Mouse (Mus musculus) lung, postnatal 36 days (tissue): ENCODE measurements around the gene Dip2a.
A peak's percentile ranks its signal among the peaks of the same experiment; 100 is the strongest.

Experiments
- DNase-seq: peaks from one replicate; pipeline ENCODE4 v3.0.0; 2022; ENCODE audit warnings: mixed read lengths

Gene Dip2a

DNA sequence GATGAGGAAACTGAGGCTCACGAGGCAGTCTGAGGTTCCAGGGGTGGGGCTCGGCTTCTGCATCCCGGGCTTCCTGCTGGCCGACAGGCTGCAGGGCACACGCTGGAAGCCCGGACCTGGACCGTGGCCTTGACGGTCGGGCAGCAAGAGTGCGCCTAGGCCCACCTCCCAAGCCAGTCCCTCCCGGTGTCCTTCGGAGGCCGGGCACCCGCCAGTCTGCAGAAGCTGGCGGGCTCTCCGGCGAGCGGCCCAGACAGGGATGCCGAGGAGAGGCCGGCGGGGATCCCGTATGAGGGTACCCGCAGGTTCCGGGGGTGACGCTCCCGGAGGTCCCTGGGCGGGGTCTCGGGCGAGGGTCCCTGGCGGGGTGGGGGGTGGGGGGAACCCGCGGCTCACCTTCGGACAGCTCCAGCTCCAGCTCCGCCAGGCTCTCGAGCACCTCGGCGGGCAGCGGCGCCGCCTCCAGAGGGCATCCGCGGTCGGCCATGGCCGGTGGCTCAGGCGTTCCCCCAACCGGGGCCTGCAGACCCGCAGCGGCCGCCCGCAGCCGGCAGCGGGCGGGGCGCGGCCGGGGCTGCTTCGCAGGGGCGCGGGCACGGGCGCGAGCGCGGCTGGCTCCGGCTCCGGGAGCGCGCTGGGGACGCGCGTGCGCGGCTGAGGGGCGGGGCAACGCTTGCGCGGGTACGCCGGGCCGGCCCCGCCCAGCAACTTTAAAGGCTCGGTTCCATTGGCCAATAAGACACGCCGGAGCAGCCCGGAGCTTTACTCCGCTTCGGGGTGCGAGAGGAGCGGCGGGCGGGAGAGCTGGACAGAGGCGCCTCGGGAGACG is at the start of gene Dip2a:
Gene Dip2a (minus strand): TSS at position 581 of the 829 bp plus-strand sequence.
- DNase-seq: peak; percentile 97

DNA sequence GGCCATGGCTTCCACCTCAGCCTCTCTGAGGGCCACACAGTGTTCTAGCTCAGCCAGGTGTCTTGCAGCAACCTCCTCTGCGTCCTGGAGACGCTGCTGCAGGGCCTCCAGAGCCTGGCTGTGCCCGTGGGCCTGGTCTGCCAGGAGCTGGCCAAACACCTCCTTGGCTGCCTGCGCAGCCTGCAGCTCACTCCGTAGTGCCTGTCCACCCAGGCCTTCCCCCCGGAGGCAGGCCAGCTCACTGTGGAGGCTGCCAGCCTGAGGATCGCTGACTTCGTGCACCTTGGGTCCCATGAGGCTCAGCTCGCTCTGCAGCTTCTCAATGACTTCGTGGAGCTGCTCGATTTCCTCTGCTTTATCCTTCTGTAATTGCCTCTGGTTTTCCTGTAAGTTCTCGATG is 47.5 kb upstream of the Dip2a start:
- no peak for DNase-seq

DNA sequence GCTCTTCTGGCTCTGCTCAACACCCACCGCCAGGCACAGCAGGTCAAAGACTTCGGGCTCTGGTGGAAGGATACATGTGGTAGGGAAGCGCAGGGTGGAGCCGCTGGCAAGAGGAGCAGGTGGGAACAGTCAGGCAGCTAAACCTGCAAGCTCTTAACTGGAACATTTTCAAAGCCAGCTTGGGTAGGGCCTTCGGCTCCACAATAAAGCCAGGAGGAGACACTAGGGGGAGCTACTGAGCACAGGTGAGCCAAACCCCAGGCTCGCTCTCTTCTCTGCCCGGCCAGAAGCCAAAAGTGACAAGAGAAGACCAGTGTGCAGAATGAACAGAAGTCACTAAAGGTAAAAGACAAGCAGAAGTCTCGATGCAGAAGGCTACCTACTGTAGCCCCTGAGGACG is 46.7 kb upstream of the Dip2a start:
- DNase-seq: peak; percentile 42

DNA sequence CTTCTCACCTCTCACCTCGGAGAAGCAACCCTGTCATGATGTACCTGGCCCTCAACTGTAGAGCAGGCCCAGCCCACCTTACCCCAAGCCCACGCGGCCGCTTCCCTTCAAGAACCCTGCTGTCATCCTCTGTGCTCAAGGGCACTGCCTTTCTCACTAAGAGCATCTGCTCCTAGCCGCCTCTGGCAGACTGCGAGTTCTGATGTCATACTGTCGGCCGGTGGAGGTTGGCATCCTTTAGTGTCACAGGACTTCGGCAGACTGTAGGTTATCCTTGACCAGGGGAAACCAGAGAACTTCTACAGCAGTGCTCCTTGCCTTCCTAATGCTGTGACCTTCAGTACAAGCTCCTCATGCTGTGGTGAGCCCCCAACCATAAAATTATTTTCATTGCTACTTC is 46.1 kb upstream of the Dip2a start:
- no peak for DNase-seq

DNA sequence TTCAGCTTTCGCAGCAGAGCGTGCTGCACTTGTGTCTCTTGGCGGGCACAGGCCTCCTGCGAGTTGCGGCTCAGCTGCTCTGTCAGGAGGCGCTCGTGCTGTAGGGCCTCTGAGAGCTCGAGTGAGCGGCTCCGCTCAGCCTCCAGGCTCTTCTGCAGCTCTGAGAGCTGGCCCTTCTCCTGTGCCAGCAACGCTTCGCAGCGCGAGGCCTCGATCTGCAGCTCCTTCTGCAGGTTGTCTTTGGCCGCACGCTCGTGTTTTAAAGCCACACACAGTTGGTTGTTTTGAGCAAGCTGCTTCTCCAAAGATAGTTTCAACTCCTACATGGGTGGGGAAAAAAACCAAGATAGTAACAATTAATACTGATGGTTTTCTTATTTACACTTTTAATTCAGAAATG is 29.9 kb upstream of the Dip2a start:
- DNase-seq: no peak

DNA sequence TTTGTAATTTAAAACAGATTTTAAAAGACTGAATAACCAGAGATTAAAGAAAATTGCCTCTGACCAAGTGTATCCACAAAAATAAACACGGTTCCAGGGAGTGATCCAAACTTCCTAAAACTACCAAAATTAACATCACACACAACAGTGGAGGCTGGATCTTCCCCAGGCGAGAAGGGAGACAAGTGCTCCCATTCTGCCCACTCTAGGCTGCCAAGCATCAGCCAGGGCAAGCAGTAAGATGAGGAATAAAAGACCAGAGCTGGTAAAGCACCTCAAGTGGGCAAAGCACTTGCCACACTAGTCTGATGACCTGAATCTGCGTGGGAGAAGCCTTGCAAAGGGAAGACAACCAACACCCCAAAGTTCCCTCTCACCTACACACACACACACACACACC is 26.6 kb upstream of the Dip2a start:
- DNase-seq: no peak

DNA sequence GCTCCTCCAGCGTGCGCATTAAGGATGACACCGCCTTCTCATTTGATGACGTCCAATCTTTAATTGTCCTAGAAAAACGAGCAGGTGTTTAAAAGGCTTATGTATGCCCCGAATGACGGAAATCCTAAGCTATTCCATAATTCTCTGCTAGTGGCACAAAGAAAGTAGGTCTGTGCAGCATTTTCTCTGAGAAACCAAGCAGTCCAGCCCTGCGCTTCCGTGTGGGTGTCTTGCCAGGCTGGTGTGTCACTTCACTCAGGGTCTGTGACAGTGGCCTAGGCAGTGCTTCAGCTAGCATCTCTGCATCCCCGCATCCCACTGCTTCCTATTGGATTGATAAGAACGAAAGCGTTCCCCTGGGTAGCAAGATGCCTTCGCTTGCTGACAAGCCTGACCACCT is 23.7 kb upstream of the Dip2a start:
- no peak for DNase-seq

DNA sequence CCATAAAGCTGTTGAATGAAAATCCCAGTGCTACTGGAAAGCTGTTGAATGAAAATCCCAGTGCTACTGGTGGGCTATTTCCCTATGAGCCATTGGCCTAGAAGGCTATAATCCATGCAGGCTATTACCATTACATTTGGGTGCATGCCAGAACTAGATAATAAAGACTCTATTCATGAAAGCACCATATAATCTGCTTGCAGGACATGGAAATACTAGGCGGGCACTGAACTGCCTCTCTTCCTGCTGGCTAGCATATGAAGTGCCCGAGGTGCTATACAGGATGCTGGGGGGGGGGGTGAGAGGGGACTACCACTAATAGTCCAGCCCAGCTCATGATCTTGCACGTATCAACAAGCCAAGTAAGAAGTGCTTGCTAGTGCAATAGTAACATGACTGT is 18.1 kb upstream of the Dip2a start:
- DNase-seq: no peak

DNA sequence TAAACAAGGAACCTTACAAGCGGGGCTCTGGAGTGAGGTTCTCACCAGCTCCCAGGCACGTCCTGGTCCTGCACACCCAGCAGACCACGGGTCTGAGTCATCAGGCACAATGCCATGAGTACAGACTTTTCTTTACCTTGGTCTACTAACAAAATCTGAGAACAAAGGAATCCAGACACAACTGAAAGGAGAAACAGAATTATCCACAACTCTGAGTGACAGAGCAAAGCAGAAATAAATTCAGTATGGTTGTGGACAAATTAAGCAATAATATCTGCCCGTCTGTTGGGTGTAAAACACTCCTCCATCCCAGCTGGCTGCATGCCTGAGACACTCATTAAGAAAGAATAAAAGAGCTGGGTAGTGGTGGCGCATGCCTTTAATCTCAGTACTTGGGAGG is 13.4 kb upstream of the Dip2a start:
- peak; percentile 33 for DNase-seq

DNA sequence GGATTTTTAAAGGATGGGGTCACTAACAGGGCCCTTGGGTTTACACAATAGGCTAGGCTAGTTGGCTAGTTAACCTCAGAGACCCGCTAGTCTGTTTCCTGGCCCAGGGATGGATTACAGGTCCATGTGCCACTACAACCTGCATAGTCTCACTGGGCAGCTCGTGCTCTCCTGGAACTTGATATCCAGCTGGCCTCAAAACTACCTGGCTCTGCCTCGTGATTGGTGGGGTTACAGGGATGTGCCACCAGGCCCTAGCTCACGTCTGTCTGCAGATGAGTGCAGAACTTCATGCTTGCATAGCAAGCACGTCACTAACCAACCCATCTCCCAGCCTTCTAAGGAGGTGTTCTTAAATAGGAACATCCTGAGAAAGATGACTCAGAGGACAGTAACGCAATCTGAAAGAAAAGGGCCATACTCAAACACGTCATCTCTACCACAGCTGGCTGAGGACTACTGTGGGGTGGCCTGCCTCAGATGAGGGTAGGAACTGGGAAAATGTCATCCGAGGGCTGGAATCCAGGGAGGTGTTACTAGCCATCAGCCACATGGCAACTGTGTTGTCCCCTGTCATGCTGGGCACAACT is 12.3 kb upstream of the Dip2a start:
- no peak for DNase-seq

DNA sequence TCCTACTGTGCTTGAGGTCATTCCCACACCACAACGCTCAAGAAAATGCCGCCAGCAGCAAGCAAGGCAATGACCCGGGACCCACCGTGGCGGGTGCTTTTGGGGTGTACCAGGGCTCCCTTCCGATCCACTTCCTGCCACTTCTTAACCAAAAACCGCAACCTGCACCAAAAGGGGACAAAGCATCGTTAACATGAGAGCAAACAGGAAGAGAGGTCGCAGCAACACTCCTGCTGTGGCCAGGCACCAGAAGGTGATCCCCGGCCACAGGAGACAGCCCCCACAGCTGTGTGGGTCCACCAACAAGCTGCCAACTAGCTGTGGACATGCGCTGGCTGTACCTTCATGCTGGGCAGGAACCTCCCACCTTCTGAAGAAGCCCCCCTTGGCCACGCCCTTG is 9.9 kb upstream of the Dip2a start:
- no peak for DNase-seq

DNA sequence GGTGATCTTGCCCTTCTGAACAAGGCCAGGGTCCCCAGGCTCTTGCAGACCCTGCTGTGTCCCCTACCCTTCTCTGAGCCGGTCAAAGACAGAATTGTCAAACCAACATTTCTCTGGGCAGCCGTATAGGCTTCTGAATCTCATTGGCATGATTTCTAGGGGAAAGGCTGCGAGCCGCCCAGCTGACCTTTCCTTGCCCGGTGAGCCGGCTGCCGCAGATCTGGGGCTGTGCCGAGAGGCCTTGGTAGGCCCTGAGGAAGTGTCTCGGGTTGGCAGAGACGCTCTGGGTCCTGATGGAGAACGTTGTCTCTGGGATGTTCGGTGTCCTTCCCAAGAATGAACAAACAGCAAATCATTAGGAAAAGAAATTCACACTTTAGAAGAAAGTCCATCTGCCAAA is 8.9 kb upstream of the Dip2a start:
- DNase-seq: no peak

DNA sequence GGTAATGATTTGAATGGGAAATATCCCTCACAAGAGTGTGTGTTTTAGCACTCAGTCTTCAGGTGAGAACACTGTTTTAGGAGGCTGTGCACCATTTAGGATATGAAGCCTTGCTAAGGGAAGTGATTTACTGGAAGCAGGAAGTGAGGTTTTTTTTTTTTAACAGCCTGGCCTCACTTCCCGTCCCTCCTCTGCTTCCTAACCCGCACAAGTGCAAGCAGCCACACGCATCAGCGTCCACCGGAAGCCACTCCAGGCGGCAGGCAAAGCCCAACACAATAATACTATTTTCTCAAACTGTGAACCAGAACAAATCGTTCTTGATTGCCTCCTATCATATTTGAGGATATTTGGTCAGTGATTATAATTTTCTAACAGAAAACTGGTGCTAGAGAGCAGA is 6.9 kb upstream of the Dip2a start:
- no peak for DNase-seq

DNA sequence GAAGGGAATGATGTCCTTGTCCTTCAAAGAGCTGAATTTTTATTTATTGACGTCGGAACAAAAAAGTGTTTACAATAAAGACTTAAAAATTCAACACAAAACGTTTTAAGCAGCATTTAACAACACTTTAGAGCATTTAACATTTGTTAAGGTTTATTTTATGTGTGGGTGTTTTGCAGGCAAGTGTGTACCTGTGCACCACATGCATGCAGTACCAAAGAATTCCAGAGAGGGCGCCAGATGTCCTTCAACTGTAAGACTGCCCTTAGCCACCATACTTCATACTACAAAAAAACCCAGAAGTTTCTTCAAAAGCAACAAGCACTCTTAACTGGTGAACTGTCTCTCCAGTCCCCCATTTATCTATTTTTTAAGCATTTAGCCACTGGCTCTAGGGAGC is 1.5 kb upstream of the Dip2a start:
- peak; percentile 79 for DNase-seq

DNA sequence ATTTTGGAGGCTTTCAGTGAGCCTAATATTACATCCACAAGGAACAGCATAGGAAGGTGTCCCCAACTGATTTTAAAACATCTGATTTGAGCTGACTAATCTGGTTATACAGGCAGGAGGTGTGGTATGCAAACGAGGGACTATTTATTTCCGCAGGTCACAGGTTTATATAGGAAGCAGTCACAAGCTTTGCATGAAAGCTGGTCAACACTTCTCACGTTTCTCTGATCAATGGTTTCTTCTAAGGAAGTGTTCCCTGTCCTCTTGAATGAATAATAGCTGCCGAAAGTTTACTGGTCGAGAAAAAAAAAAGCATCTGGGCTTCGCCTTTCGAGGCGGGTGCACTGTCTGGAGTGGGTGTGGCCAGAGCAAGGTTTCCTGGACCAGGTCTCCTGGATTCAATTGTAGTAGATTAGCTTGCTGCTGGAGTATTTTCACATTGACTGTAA is 976 bp upstream of the Dip2a start:
- DNase-seq: peak; percentile 46

DNA sequence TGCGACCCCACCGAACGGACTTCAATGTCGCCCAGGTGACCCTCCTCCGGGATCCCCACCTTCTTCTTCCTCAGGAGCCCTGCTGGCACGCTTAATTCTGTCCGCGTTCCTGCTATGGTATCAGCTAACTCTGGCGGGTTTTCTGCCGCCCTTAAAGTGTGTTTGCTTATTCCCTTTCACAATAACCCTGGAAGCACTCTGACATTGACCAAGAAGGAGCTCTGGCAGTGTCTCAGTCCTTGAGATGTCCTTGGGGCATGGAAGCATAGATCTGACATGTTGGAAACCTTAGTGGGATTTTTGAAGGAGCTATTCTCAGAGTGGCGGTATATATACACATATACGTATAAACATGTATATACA is 430 bp upstream of the Dip2a start:
- no peak for DNase-seq

DNA sequence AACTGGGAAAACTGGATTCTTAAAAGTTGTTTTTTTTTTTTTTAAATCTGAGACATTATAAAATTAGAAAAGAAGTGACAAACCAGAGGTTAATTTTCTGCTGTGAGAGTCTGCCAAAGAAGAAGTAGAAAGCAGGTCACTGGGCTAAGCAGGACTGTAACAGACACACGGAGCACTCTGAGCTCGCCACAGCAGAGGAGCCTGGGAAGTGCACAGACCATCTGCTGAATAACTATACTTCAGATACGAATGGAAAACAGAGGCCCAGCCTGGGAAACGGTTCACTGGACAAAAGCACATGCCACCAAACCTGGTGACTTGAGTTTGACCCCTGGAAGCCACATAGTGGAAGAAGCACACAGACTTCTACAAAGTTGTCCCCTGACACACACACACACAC is 10.7 kb downstream of the Dip2a start:
- DNase-seq: no peak

DNA sequence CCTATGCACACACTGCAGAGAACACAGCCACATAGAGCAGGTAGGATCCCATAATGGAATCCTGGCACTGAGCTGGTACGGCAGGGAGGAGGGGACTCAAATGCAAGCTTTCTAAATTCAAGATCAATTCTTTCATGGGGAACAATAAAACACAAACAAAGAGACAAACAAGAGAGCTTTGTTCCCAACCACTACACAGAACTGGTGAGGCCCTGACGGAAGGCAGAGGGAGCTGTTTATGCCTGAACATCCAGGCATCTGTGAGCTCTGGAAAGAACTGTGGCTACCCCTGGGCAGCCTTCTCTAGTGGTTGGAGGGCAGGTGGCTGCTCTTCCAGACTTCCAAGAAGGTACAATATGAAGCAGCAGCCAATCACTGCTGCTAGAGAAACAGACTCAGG is 13.1 kb downstream of the Dip2a start:
- no peak for DNase-seq

DNA sequence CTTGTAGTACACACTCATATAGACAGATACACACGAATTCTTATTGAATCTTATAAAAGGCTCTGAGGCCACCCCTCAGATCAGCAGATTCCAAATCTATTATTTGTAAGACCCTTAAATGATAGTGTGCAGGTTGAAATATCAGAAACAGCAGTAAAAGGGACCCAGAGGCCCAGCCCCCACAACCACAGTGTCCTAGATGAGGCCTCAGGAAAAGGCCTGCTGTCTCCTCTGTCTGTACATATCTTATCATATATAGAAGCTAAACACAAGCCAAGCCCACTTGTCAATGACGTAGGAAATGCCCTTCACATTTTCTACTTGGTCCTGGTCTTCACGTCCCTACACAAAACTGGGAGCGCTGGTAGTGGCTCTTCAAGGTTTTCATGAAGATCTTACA is 16.0 kb downstream of the Dip2a start:
- DNase-seq: no peak

DNA sequence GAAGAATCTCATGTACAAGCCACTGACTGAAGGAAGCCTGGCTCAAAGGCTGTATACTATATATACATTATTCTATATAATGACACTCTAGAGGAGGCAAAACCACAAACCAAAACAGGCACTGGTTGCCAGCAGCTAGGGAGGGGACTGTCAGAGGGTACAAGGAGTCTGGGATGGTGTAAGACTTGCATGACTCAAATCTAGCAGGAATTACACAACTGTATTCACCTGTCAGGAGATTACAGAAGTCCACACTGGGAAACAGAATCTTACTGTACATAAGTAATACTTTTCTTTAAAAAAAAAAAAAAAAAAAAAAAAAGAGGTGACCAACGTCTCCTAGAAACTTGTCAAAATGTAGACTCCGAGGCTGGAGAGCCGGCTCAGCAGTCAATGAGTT is 16.5 kb downstream of the Dip2a start:
- DNase-seq: no peak

DNA sequence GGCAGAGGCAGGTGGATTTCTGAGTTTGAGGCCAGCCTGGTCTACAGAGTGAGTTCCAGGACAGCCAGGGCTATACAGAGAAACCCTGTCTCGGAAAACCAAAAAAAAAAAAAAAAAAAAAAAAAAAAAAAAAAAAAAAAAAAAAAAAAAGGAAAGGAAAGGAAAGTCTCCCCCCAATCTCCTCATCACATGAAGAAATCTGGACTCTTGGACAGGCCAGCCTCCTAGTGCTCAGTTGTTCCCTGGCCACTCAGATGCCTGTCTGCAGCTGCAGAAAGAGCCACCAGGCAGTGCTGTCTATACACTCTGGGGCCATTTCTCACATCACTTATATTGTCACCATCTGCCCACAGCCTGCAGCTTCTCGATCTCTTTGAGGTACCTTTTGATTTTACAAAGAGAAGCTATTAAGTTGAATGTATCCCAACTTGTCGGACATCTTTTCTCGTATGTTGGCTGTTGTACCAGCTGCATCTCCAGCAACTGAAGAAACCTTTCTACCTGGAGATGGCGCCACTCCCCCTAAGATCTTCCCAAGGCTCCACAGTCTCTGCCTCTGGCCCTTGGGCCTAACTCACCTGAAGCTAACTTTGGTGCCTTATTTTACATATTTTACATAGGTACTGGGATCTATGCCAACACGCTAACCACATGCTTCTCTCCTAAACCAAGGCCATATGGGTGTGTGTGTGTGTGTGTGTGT is 18.6 kb downstream of the Dip2a start:
- DNase-seq: peak; percentile 68

DNA sequence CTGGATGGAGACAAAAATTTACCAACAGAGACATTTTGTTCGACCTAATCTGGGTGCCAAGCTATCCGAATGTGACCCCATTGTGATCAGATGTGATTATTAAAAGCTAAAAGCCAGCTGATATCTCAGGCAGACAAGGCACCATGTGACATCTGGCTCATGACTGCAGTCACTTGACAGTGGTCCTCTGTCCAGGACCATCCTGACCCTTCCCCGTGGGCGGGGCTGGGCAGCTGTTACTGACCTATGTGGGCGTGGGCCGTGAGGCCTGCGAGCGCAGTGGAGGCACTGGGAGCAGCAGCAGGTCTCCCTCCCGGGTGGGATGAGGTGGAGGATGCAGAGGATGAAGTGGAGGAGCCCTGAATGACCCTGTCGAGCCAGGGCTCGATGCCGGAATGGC is 27.5 kb downstream of the Dip2a start:
- no peak for DNase-seq

DNA sequence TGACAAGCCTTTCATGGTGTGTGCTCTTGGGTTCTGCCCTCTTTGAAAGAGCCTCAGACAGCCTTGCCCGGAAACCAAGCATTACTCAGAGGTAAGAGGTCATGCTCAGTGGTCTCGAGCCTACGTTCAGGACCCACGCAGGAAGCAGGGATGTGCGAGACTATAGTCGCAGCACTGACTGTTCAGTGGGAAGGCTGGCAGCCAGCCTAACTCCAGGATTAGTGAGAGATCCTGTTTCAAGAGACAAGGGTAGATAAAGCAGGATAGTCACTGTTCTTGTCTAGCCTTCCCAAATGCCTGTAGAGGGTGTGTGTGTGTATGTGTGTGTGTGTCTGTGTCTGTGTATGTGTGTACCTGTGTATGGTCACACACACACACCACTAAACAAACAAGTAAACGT is 28.9 kb downstream of the Dip2a start:
- DNase-seq: no peak

DNA sequence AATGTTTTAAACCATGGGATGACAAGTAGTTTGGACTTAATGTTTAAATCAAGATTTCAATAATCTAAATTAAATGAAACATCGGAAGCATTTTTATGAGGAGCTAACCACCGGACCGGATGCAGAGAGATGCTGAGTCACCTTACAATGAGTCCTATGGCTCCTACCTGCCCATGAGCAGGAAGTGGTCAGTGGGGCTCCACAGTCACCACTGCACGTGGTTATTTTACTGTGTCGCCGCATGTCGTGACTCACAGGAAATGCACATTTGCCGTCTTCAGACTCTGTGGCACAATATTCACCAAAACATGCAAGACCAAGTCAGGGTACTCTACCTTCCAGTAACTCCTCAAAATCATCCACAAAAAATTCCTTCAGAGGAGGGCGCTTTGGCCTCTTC is 38.4 kb downstream of the Dip2a start:
- no peak for DNase-seq
